Mouse (Mus musculus): ENCODE data around the gene Farp2.
A peak's percentile ranks its signal among the peaks of the same experiment; 100 is the strongest.

Farp2 gene

DNA sequence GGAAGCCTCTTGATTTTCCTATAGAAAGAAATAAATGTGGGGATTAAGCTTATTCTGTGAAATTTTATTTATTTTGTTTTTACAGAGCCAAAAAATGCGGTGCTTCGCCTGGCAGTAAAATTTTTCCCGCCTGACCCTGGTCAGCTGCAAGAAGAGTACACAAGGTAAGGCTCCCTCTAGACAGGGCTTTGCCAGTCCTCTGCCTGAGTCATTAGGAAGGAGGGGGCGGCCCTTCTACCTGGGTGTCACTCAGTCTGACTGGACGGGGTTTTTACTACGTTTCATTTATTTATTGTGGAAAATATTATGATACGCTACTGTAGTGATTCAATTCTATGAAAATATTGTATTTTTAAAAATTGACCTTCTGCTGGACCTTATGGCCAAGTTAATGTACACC, 51.3 kb downstream of the Farp2 start:
- no peak for DNase-seq (ENCODE audit: low read depth, low spot score)

DNA sequence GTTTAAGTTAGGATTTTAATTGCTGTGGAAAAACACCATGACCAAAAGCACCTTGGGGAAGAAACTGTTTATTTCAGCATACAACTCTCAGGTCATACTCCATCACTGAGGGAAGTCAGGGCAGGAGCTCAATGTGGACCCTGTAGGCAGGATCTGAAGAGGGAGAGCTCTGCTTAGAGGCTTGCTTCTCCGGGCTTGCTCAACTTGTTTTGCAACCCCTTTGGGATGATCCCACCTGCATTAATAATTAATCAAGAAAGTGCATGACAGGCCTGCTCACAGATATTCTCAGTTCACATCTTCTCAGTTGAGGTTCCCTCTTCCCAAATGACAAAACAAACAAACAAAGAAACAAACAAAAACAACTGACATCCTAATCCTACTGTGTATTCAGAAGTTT, 51.8 kb downstream of the Farp2 start:
- DNase-seq (ENCODE audit: low read depth, low spot score), result no peak

DNA sequence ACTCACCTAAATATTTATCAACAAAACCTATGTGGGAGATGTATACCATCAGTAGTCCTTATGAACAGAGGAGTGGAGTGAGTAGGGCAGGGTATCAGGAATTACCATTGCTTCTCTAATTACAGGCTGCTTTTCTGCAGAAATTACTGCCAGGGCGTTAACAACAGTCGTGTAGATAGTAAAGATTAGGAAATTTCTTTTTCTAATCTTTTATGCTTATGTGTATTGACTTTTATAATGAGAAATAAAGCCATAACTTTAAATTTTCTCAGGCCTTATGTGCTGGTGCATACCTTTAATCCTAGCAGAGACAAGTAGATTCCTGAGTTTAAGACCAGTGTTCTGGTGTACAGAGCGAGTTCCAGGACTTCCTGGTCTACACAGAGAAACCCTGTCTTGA, 52.9 kb downstream of the Farp2 start:
- DNase-seq (ENCODE audit: low read depth, low spot score), result no peak

DNA sequence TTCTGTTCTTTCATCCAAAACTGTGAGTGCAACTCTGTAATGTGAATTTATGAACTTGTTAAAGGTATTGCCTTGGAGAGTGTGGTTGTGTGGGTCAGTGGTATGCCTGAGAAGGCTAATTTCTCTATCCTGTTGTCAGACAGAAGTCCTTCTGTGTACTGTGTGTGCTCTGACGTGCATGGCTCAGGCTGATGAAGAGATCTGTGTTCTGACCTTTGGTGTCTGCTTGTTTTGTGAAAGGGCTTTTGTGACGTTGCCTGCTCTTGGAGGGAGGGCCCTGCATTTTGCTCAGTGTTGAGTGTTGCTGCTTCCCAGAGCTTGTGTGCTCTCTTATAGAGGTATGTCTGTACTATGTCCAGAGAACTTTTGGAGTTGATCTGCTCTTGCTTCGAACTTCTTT, 55.1 kb downstream of the Farp2 start:
- no peak for DNase-seq (ENCODE audit: low read depth, low spot score)

DNA sequence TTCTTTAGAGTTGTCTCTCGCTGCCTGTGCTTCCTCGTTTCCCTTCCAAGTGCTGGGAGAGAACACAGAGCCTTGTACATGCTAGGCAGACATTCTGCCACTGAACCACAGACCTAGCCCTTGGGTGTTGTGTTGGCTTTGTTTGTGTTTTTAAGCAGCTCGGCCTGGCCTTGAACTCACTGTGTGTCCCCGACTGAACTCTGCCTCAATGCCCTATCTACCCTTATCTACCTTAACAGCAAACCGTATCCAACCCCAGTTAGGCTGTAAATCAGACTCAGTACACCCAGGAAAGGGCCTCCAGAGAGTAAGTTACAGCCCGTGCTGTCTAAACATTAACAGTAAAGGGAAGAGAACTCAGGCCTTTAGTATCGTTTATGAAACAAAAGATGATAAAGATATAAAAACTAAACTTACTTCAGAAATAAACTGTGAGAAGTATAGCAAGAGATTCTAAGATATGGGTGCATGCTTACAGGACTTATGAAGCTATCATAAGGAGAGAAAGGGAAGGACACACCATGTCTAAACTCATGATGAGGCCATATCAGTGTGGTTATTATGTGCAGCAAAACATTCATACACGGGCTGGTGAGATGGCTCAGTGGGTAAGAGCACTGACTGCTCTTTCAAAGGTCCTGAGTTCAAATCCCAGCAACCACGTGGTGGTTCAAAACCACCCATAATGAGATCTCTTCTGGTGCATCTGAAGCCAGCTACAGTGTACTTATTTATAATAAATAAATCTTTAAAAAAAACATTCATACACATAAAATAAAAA, 56.0 kb downstream of the Farp2 start:
- no peak for DNase-seq (ENCODE audit: low read depth, low spot score)

DNA sequence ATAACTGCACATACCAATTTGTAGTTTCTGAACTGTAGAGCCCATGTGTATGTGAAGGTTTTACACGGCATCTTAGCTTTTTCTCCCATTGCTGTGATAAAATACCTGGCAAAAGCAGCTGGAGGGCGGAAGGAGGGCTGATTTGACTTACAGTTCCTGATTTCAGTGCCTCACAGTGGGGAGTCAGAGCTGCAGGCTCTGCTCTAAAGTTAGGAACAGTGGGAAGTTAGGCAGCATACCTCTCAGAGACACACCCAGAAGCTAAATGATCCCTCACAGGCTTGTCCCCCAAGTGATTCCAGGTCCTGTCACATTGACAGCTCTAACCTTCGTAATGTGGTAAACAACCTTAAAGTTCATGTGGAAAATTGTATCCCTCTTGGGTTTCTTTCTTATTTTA, 65.2 kb downstream of the Farp2 start:
- DNase-seq (ENCODE audit: low read depth, low spot score), result peak; percentile 78

DNA sequence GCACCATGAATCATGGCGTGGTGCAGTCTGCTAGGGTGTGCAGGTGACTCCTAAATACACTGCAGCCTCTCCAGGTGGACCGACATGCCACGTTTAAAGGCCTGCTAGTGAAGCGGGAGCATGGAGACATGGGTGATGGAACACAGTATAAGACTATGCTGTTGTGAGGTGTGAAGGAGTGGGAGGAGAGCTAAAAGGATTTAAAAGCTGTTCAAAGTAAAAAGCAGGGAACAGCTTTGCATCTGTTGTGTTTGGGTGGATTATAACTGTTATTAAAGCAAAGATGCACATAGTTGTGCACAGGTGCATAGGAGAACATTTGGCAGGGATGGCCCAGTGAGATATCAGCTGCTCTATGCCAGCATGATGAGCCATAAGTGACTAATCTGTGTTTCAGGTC, 66.0 kb downstream of the Farp2 start:
- no peak for DNase-seq (ENCODE audit: low read depth, low spot score)

DNA sequence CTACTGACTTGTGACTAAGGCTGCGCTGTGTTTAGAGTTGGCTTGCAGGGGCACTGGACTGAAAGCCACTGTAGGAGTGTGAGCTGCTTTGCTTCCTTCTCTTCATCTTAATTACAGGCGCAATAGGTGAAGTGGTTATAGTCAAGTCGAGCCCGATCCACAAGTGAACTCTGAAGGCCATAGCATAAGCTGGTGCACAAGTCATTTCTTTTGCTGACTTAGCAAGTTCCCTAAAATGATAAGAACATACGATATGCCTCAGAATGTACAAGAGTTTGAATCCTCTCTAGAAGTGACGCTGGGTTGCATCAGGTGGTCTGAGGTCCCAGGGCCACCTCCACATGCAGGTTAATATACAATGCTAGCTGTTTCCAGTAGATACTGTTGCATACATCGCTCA, 69.7 kb downstream of the Farp2 start:
- no peak for DNase-seq (ENCODE audit: low read depth, low spot score)

DNA sequence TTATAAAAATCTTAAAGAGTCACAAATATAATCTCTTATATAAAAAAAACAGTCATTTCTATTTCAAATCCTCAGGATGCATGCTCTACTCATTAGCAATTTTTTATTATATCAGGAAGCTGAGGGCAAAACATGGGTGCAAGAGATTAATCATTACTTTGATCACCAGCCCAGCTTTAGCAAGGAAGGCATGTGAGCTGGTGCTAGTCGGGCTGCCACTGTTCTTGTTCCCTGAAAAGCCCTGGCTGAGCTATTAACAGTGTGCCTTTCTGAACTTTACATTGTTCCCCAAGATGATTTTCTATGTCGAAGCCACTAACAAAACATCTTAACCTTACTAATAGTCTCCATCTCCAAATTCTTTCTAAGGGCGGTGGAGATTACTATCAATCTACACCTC, 76.5 kb downstream of the Farp2 start:
- DNase-seq (ENCODE audit: low read depth, low spot score), result no peak

DNA sequence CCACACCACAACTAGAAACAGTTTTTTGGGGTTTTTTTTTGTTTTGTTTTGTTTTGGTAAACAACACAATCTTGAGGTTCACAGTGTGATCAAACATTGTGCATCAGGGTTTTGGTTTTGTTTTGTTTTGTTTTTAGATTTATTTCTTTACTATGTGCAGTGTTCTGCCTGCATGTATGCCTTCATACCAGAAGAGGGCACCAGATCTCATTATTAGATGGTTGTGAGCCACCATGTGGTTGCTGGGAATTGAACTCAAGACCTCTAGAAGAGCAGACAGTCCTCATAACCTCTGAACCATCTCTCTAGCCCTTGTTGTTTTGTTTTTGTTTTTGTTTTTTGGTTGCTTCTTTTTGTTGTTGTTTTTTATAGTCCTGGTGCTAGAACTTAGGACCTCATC, 82.1 kb downstream of the Farp2 start:
- peak; percentile 28 for DNase-seq (ENCODE audit: low read depth, low spot score)

DNA sequence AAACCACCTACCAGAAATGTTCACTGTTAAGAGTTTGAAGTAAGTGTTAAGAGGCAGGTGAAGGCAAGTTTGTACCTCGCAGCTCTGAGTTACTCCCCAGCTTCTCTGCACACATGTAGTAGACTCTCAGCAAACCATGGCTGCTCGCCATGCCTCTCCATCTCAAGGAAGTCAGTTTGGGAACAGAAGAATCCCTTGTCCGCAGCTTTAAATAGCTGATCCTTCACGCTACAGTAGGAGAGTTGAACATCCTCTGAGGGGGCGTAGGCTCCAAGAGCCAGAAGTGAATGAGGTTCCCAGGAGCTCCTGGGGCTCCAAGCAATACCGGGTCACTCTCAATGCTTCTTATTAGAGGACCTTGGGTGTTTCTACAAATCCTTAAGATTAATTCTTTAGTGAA, 84.0 kb downstream of the Farp2 start:
- no peak for DNase-seq (ENCODE audit: low read depth, low spot score)

DNA sequence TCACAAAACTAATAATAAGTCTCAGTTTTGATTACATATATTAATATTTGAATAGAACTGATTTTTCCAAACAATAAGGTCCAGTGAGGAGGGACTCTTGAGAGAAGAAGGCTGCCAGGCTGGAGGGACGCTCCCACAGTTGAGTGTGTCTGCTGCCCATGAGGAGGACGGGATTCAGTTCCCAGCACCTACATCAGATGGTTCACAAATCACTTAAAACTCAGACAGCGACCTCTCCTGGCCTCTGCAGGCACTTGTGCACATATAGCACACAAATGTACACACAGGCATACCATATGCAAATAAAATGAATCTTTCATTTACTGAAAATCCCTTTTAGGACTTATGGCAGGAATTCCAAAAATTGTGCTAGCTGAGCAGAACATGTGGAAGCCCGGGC, 91.0 kb downstream of the Farp2 start:
- DNase-seq (ENCODE audit: low read depth, low spot score), result peak; percentile 34

DNA sequence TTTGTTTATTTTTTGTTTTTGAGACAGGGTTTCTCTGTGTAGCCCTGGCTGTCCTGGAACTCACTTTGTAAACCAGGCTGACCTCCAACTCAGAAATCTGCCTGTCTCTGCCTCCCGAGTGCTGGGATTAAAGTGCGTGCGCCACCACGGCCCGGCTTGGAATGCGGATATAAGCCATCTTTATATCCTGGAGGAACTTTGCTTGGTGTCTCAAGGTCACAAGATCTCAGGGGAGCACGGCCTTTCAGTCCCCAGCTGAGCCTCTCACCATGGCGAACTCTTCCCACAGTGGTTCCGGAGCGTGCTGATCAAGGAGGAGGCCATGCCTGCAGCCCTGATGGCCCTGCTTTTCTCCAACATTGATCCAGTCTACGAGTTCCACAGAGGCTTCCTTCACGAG, 92.0 kb downstream of the Farp2 start:
- DNase-seq (ENCODE audit: low read depth, low spot score), result peak; percentile 38

DNA sequence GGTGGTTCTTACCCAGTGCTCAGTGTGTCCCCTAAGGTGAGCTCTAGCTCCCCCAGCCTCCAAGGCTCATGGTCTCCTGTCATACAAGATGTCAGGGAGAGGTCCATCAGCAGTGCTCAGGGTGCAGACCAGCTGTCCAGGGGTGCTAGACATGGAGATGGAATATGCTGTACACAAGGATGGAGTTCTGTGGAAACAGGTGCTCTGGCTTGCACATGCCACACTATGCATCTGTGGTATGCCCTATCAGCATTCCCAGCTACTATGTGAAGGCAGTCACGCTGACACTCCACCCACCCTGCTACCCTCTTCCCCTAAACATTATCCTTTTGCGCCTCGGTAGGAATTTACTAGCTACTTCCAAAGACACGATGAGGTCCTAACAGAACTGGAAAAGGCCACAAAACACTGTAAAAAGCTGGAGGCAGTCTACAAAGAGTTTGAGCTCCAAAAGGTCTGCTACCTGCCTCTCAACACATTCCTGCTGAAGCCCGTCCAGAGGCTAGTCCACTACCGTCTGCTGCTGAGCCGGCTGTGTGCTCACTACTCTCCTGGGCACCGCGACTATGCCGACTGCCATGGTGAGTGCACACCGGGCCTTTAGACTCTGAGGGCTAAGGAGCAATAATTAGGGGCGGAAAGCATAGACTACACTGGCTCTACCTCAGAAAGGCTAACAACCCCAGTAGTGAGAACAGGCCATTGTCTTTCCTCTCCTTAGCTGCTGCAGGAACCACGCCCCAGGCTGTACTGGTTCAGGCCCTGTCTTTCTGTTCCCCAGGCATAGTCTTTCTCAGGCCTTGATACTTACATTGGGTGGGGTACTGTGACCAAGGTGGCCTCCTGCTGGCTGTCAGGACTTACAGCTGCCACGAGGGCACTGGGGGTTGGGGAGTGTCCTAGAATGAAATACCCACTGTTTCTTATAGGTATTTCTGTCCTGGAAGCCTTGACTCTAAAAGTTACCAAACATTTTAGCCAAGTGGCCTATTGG, 95.5 kb downstream of the Farp2 start:
- peak; percentile 88 for DNase-seq (ENCODE audit: low read depth, low spot score)

DNA sequence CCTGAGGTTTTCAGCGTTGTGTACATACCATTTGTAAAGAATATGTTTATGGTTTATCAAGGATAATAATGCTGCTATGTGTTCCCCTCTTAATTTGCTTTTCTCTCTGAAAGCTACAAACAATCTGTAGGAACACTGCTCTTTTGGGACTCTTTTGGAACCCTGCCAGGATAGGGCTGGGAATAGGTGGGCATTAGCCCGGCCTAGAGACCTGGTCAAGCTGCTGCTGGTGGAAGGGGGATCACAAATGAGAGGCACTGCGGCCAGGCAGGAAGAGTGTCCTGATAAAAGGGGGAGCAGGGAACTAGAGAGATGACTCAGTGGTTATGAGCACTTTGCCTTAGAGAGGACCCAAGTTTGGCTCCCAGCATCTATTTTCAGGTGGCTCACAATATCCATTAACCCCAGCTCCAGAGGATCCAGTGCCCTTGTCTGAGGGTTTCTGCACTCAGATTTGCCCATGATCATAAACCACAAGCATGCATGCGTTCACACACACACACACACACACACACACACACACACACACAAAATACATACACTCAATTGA, 96.9 kb downstream of the Farp2 start:
- DNase-seq (ENCODE audit: low read depth, low spot score), result no peak

DNA sequence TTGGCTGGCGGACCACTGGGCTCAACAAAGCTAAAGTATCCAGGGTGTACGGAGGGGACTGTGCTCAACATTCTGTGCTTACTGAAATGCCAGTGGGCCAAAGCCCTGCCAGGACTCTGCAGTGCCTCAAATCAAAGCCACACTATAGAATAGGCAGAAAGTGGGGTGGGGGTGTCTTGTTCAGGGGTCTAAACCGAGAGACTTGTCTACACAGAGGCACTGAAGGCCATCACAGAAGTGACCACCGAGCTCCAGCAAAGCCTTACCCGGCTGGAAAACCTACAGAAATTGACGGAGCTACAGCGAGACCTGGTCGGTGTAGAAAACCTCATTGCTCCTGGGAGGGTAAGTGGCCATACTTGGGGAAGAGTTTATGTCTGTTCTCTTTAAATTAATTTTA, 97.9 kb downstream of the Farp2 start:
- no peak for DNase-seq (ENCODE audit: low read depth, low spot score)

DNA sequence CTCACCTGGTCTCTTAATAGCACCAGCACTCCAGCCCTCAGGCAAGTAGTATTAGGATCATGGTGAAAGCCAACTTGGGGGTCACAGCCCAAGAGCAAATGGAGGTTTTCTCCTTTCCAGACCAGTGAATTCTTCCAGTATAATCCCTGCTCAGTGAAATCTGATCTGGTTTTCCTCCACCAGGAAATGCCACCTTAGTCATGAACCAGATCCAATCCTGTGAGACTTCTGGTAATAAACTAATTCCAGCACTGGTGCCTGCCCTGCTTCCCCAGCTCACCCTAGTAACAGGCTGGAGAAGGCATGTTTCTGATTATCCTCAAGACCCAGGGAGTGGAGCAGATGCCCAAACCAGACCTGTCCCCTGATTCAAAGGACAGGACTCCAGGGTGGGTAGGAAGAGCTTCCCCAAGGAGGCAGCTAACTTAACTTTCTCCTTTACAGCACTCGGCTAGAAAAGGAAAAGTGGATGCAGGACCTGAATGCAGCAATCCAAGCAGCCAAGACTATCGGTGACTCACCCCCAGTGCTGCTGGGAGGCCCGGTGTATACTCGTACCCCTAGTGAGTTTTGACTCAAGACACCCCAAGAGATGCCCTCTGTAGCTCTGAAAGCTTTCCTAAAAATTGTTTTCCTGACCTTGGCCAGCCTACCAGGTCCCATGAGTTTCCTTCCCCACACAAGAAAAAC, 106.3 kb downstream of the Farp2 start:
- no peak for DNase-seq (ENCODE audit: low read depth, low spot score)

DNA sequence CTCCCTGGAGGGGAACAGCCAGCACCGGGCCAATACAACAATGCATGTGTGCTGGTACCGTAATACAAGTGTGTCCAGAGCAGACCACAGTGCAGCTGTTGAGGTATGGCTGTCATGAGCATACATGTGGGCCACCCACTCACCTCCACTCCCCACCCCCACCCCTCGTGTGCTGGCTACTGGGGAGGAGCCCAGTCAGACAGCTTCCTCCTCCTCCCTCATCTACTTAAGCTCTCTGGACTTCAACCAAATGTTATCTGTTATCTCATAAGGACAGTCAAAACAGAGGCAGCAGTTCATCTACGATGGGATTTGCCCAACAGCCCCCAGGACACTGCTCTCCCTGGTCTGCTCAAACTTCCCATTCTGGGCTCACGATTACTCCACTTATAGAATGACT, 107.1 kb downstream of the Farp2 start:
- DNase-seq (ENCODE audit: low read depth, low spot score), result no peak

DNA sequence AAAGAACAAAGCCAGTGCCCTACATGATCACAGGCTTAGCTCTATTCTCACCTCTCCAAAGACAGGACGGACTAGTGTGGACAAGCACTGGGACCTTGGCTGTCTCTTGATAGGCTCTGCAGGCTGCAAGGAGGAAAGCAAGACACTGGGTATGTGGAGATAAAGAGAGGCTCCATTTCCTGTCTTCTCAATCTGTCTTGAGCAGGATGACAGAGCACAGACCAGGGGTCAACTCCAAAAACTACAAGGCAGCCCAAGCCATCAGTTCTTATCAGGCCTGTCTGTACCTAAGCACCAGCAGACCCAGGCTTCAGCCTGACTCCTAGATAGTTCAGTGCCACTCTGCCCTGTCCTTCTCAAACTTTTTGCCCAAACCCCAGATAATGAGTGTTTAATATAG, 112.6 kb downstream of the Farp2 start:
- DNase-seq (ENCODE audit: low read depth, low spot score), result no peak

DNA sequence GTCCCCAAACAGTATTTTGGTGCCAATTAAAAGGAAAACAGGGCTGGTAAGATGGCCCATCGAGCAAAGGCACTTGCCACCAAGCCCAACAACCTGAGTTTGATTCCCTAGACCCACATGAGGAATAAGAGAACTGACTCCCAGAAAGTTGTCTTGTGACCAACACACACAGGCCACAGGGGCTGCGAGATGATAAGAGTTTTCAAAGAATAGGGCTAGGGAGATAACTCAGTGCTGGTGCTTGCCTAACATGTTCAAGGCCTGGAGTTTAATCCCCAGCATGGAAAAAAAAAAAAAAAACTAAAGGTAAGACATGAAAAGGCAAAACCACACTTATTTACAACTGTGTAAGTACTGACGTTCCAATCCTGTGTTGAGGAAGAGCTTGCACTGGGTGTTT, 118.9 kb downstream of the Farp2 start:
- no peak for DNase-seq (ENCODE audit: low read depth, low spot score)

DNA sequence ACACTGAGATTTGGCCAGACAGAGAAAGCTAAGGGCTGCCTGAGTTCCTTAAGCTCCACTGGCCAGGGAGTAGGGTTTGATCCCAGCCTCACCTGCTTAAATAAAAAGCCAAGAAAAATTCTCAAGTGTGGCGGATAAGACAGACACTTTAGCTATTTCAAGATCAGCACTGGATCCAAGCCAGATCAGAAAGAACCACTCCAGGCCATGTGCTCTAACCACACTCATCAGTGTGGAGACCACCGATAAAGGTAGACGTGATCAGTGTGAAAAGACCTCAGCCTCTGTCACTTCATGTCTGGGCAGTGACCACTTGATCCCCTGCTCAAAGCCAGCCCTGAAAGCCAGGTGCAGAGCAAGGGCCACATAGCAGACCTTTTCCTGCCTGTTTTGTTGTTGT, 120.8 kb downstream of the Farp2 start:
- no peak for DNase-seq (ENCODE audit: low read depth, low spot score)

DNA sequence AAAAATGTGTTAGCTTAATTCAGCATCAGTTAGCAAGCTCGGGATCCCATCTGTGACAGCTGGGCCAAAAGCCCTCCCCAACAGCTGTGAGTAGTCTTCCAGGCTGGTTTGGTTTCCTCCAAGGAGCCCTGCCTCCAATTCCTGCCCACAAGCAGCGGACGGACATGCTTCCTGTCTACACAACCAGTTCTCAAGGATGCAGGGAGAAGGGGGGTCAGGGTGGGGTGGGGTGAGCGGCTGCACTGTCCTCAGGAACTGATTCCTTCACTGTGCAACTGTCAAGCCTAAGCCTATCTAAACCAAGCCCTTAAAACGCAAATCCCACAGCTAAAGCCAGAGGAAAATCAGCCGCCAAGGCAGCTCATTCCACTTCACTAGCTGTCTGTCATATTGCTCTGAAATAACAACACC, 122.6 kb downstream of the Farp2 start:
- no peak for DNase-seq (ENCODE audit: low read depth, low spot score)

Measured in ES-CJ7 (cell line).